Mouse (Mus musculus): ENCODE measurements around the gene Ddx23.

GRCm38 (mm10) chr15:98632107-98632744 is 30.5 kb downstream of the Ddx23 start:
- TF ChIP-seq POLR2A (IDR thresholded peaks at IDR 0.05; ENCODE audit: borderline replicate concordance, extremely low read depth, insufficient read depth, insufficient read length, poor library complexity, severe bottlenecking) (peak; percentile 56; the same call in 1 of the 2 replicates), CTCF (IDR thresholded peaks at IDR 0.05; ENCODE audit: borderline replicate concordance, extremely low read depth, insufficient read depth, insufficient read length) (no peak)
